Mouse (Mus musculus) limb, embryonic 13.5 days (tissue): ENCODE measurements at regions not wholly inside any gene's neighbourhood (a gene's known extent, or its start where the extent isn't known, plus 50 kb on each side); places are given as distances from the start of the nearest gene placed in this dataset.

Source experiments
- ATAC-seq: fragments of 200-750 bp; cut with Nextera tagmentation; 2 replicates; pipeline ENCODE4 v1.8.0; 2017; ENCODE audit warnings: low read depth, moderate number of reproducible peaks, moderate TSS enrichment; ENCODE audit not compliant: low FRiP score
- H3K27ac ChIP-seq: fragments of 300-500 bp; sonication (generic); 2 replicates; pipeline ENCODE4 v1.5.1; 2015; ENCODE audit warnings: inconsistent platforms, mild to moderate bottlenecking, moderate library complexity
- H3K27me3 ChIP-seq: fragments of 300-500 bp; sonication (generic); 2 replicates; pipeline ENCODE4 v1.6.1; 2015; ENCODE audit warnings: mild to moderate bottlenecking, inconsistent platforms
- H3K36me3 ChIP-seq: fragments of 300-500 bp; sonication (generic); 2 replicates; pipeline ENCODE4 v1.6.1; 2015; ENCODE audit warnings: inconsistent platforms, mild to moderate bottlenecking, moderate library complexity
- H3K4me1 ChIP-seq: fragments of 300-500 bp; sonication (generic); 2 replicates; pipeline ENCODE4 v1.6.1; 2015; ENCODE audit warnings: inconsistent platforms
- H3K4me2 ChIP-seq: fragments of 300-500 bp; sonication (generic); replicated peaks from 2 replicates; pipeline ENCODE4 v1.6.1; 2015; ENCODE audit warnings: inconsistent platforms, mild to moderate bottlenecking, moderate library complexity
- H3K4me3 ChIP-seq: fragments of 300-500 bp; sonication (generic); 2 replicates; pipeline ENCODE4 v1.5.1; 2015; ENCODE audit warnings: moderate library complexity, mild to moderate bottlenecking, inconsistent platforms
- H3K9ac ChIP-seq: fragments of 300-500 bp; sonication (generic); 2 replicates; pipeline ENCODE4 v1.6.1; 2015; ENCODE audit warnings: mild to moderate bottlenecking, inconsistent platforms
- H3K9me3 ChIP-seq: fragments of 300-500 bp; sonication (generic); 2 replicates; pipeline ENCODE4 v1.6.1; 2016; ENCODE audit warnings: inconsistent platforms
- WGBS: fragments of 180-500 bp; shearing (Covaris S2); methylation state at CpG from one replicate; pipeline ENCODE4 v1.1.7; 2015; 5-methylcytosine and 5-hydroxymethylcytosine counted together

GRCm38 (mm10) chr12:71568880-71569390 lies 259.3 kb downstream of the Dact1 start:
- Histone ChIP-seq H3K4me2 (no peak overlapping the region), H3K9ac (no peak overlapping the region), H3K27ac (no peak overlapping the region), H3K9me3 (no peaks in the 10 kb centered on the region), H3K4me3 (no peak overlapping the region), H3K36me3 (no peaks in the 10 kb centered on the region), H3K4me1 (peaks cover 25% of the 10 kb centered on the region), H3K27me3 (peaks cover 4% of the 10 kb centered on the region; the same call in 1 of the 2 replicates)
- ATAC-seq = no peak
- WGBS = 81% methylated on average over 6 of the region's 6 CpGs

DNA sequence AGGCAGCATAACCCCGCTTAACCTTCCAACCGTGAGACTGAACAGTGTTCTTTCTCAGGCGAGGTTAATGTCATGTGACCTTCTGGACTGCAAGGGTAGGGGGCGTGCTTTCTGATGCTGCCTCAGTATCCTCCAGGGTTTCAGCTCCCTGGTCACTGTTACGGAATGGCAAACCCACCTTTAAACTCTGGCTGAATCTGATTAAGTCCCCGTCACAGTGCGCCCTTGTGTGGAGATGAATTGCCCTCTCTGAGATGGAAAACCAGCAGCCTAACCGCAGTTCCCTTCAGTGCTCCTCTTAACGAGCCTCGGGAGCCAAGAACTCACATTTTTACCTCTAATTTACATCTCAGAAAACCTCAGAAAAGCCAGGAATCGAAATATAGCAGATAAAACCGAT lies 260.0 kb downstream of the Dact1 start:
- 25% methylated on average over 12 of the region's 12 CpGs for WGBS
- no peaks in the 10 kb centered on the region for H3K36me3 ChIP-seq
- no peak overlapping the region for H3K9ac ChIP-seq
- ATAC-seq = peak; percentile 44; the same call in 1 of the 2 replicates
- no peak overlapping the region for H3K4me3 ChIP-seq
- peaks cover 25% of the 10 kb centered on the region for H3K4me1 ChIP-seq
- peaks cover 4% of the 10 kb centered on the region; the same call in 1 of the 2 replicates for H3K27me3 ChIP-seq
- peak overlapping the region; percentile 69; the same call in 1 of the 2 replicates for H3K27ac ChIP-seq
- no peaks in the 10 kb centered on the region for H3K9me3 ChIP-seq
- no peak overlapping the region for H3K4me2 ChIP-seq

DNA sequence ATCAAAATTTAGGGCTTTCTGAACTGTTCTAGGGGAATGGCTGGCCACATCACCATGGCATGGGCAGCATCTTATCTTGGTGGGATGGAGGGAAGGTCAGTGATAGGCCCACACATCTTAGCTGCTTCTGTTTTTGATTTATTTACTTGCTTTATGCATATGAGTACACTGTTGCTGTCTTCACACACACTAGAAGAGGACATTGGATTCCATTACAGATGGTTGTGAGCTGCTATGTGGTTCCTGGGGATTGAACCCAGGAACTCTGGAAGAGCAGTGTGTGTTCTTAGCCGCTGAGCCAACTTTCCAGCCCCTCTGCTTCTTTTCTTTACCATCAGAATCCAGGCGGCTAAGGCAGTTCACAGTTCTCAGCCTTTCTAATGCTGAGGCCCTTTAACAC lies 260.4 kb downstream of the Dact1 start:
- Histone ChIP-seq H3K4me2 (no peak overlapping the region), H3K27me3 (peaks cover 8% of the 10 kb centered on the region; the same call in 1 of the 2 replicates), H3K9ac (no peak overlapping the region), H3K27ac (peak overlapping the region; percentile 69), H3K4me3 (no peak overlapping the region), H3K9me3 (no peaks in the 10 kb centered on the region), H3K4me1 (peaks cover 25% of the 10 kb centered on the region), H3K36me3 (no peaks in the 10 kb centered on the region)
- WGBS = 70% methylated on average over 2 of the region's 2 CpGs
- no peak for ATAC-seq

GRCm38 (mm10) chr12:71572833-71573446 lies 257.9 kb upstream of the Daam1 start:
- no peaks in the 10 kb centered on the region for H3K36me3 ChIP-seq
- H3K4me2 ChIP-seq = no peak overlapping the region
- no peaks in the 10 kb centered on the region for H3K9me3 ChIP-seq
- H3K4me1 ChIP-seq = peaks cover 28% of the 10 kb centered on the region
- H3K27me3 ChIP-seq = peaks cover 23% of the 10 kb centered on the region
- ATAC-seq = no peak
- no peak overlapping the region for H3K4me3 ChIP-seq
- H3K27ac ChIP-seq = no peak overlapping the region
- H3K9ac ChIP-seq = no peak overlapping the region
- WGBS = 44% methylated on average over 14 of the region's 14 CpGs

- Histone ChIP-seq H3K27me3 (peaks cover 23% of the 10 kb centered on the region), H3K36me3 (no peaks in the 10 kb centered on the region), H3K4me3 (no peak overlapping the region), H3K27ac (no peak overlapping the region), H3K9me3 (no peaks in the 10 kb centered on the region), H3K4me1 (peaks cover 31% of the 10 kb centered on the region), H3K4me2 (no peak overlapping the region), H3K9ac (no peak overlapping the region)
- no peak for ATAC-seq
- 63% methylated on average over 8 of the region's 8 CpGs for WGBS
Observed at GRCm38 (mm10) chr12:71573456-71573855, 257.4 kb upstream of the Daam1 start.

GRCm38 (mm10) chr12:71574685-71575084 lies 256.2 kb upstream of the Daam1 start:
- Histone ChIP-seq H3K4me1 (peaks cover 27% of the 10 kb centered on the region), H3K27ac (no peak overlapping the region), H3K9me3 (no peaks in the 10 kb centered on the region), H3K36me3 (no peaks in the 10 kb centered on the region), H3K4me2 (no peak overlapping the region), H3K4me3 (no peak overlapping the region), H3K9ac (no peak overlapping the region), H3K27me3 (peaks cover 23% of the 10 kb centered on the region)
- WGBS = 88% methylated on average over 10 of the region's 10 CpGs
- no peak for ATAC-seq

- no peaks in the 10 kb centered on the region for H3K36me3 ChIP-seq
- peaks cover 20% of the 10 kb centered on the region for H3K27me3 ChIP-seq
- peak overlapping the region; percentile 4; the same call in 1 of the 2 replicates for H3K9ac ChIP-seq
- peak overlapping the region; percentile 66 for H3K4me2 ChIP-seq
- peaks cover 15% of the 10 kb centered on the region for H3K4me1 ChIP-seq
- no peak overlapping the region for H3K27ac ChIP-seq
- H3K4me3 ChIP-seq = peak overlapping the region; percentile 36
- no peaks in the 10 kb centered on the region for H3K9me3 ChIP-seq
- 1% methylated on average over 9 of the region's 9 CpGs for WGBS
- ATAC-seq = peak; percentile 51; the same call in 1 of the 2 replicates
Observed at GRCm38 (mm10) chr12:71577349-71577748, 253.5 kb upstream of the Daam1 start.

DNA sequence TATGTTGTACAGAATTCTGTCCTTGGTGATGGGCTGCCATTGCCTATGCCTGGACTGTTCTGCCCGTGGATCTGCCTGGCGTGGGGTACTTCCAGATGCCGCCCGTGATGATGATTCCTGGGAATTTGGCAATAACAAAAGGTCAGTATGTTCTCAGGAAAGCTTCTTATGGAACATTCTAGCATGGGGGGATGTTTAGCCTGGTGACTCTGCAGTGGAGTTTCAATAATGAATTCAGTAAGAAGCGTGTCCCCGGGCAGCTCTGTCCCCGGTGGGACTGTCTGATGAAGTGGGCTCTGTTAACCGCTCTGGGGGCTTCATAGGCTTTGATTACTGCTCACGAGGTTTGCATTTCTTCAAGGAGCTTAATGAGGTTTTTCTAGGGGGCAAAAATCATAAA lies 252.9 kb upstream of the Daam1 start:
- H3K4me2 ChIP-seq = no peak overlapping the region
- 71% methylated on average over 9 of the region's 9 CpGs for WGBS

DNA sequence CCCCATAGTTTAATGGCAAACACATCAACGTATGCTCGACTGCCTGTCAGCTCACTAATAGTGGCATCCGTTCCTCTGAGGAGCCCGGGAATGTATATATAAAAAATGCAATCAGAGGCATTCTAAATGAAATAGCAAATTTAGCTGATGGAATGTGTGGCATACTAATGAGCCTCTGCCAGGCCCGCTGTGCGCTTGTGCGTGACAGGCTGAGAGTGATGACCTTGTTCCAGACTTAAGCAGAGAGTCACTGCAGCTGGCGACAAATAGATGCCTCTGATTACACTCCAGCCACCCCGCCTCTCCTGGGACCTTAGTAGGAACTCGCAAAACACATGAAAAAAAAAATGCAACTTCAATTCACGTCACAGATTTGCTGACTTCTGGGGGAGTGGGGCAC lies 252.0 kb upstream of the Daam1 start:
- Histone ChIP-seq H3K4me1 (peaks cover 10% of the 10 kb centered on the region), H3K4me3 (no peak overlapping the region), H3K9ac (no peak overlapping the region), H3K9me3 (no peaks in the 10 kb centered on the region), H3K36me3 (no peaks in the 10 kb centered on the region), H3K27me3 (peaks cover 19% of the 10 kb centered on the region; the same call in 1 of the 2 replicates), H3K4me2 (no peak overlapping the region), H3K27ac (no peak overlapping the region)
- 43% methylated on average over 11 of the region's 11 CpGs for WGBS
- ATAC-seq = no peak

More for the DNA sequence above, 252.9 kb upstream of the Daam1 start:
- no peak for ATAC-seq
- 0 out of 2 replicates have a peak overlapping the region, but pooled peaks have one; percentile 13 for H3K9ac ChIP-seq
- H3K27ac ChIP-seq = no peak overlapping the region
- H3K36me3 ChIP-seq = no peaks in the 10 kb centered on the region
- no peaks in the 10 kb centered on the region for H3K9me3 ChIP-seq
- H3K4me3 ChIP-seq = no peak overlapping the region
- peaks cover 12% of the 10 kb centered on the region for H3K4me1 ChIP-seq
- peaks cover 19% of the 10 kb centered on the region; the same call in 1 of the 2 replicates for H3K27me3 ChIP-seq

DNA sequence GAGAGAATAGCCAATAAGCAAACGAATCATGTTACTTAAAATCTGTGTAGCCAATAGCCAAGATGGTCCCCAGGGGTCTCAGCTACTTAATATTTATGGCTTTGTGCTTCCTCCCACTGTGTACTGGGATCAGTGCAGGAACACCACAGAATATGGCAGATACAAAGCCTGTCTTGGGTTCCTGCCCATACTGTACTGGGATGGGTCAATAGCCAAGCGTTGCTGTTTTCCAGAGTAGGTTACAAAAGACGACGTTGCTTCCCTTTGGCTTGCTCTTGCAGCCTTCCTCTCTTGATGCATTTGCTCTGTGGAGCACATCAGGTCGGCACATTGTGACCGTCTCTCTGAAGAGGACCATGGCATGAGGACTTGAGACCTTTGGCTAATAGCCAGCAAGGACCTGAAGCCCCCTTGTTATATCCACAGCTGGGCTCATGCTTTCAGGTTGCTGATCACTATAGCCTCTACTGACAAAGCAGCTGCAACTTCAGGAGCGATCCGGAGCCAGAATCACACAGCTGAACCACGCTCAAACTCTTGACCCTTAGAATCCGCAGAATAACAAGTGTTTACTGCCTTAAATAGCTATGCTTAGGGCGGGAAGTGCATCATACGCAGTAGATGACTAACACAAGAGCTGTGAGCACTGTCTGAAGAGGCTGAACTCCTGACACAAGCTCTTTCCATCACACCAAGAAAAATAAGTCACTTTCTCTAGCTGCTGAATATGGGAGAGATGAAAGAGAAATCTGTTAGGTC lies 250.2 kb upstream of the Daam1 start:
- no peak overlapping the region for H3K9ac ChIP-seq
- no peak overlapping the region for H3K4me3 ChIP-seq
- H3K4me1 ChIP-seq = peaks cover 10% of the 10 kb centered on the region
- ATAC-seq = no peak
- no peaks in the 10 kb centered on the region for H3K36me3 ChIP-seq
- 73% methylated on average over 12 of the region's 12 CpGs for WGBS
- H3K27me3 ChIP-seq = peaks cover 11% of the 10 kb centered on the region; the same call in 1 of the 2 replicates
- H3K9me3 ChIP-seq = no peaks in the 10 kb centered on the region
- H3K4me2 ChIP-seq = no peak overlapping the region
- H3K27ac ChIP-seq = no peak overlapping the region

DNA sequence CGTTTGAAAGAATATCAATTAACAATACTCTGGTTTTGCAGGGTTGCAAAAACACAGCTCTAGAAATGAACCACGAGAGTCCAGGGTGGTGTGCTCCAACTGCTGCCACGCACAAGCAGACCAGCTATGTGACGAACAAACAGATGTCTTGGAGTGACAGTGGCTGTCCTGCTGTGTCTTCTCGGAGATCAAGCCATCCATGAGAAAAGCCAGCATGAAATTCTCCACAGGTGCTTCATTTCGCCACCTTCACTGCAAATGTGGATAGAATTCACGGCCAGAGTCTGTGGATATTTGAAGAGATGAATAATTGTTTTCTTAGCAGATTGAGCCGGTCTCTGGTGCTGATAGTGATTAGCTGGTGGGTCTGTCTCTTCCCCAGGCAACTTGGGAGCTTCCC lies 246.3 kb upstream of the Daam1 start:
- H3K27ac ChIP-seq = no peak overlapping the region
- H3K9me3 ChIP-seq = no peaks in the 10 kb centered on the region
- WGBS = 71% methylated on average over 8 of the region's 8 CpGs
- no peaks in the 10 kb centered on the region for H3K27me3 ChIP-seq
- ATAC-seq = no peak
- no peak overlapping the region for H3K9ac ChIP-seq
- H3K36me3 ChIP-seq = no peaks in the 10 kb centered on the region
- no peak overlapping the region for H3K4me2 ChIP-seq
- no peak overlapping the region for H3K4me3 ChIP-seq
- H3K4me1 ChIP-seq = no peaks in the 10 kb centered on the region

DNA sequence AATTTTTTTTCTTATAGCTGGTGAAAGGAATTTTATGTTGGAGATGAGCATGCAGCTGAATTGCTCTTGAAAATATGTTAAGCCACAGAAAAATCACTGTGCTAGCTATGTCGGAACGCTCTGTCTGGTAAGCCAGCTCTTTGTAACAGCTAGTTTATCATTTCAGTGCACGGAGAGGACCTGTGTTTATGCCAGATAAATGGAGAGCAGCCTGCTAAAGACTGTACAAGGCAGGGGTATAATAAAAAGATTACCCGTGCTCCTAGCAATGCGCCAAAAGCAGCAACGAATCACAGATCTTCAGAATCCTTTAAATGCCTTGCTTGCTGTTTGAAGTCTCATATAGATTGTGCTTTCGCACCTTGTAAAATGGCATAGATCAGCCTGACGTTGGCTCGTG lies 232.2 kb upstream of the Daam1 start:
- 30% methylated on average over 9 of the region's 9 CpGs for WGBS
- Histone ChIP-seq H3K4me1 (0 out of 2 replicates have a peak, but pooled peaks cover 8% of the 10 kb centered on the region), H3K9ac (no peak overlapping the region), H3K4me3 (no peak overlapping the region), H3K36me3 (no peaks in the 10 kb centered on the region), H3K27me3 (no peaks in the 10 kb centered on the region), H3K27ac (no peak overlapping the region), H3K4me2 (no peak overlapping the region), H3K9me3 (no peaks in the 10 kb centered on the region)
- no peak for ATAC-seq
